Mouse (Mus musculus) embryonic stem cell, embryonic (primary cell): ENCODE data around the gene Cox6b2.

Experiments
- CTCF ChIA-PET, 4 experiments: fragments of 300-600 bp in 2 of 4; fragments of 350-600 bp in 2 of 4; sonication (Branson Sonifier 250); formaldehyde crosslinking; loops; one replicate each; lab custom pipeline; 2022; ENCODE audit warnings: inconsistent platforms in 2 of 4; lab: Charles Lee
- POLR2A ChIA-PET, 4 experiments: fragments of 300-600 bp in 2 of 4; fragments of 350-600 bp in 2 of 4; sonication (Branson Sonifier 250); formaldehyde crosslinking; loops; one replicate each; lab custom pipeline; 2022; ENCODE audit warnings: antibody characterized with exemption in 4 of 4, inconsistent platforms in 1 of 4; lab: Charles Lee

Gene Cox6b2

GRCm38 (mm10) chr7:4752821-4753570, at the start of gene Cox6b2:
Gene Cox6b2 (minus strand): TSS chr7:4753094.
- POLR2A ChIA-PET, result interaction anchor here (0.5 to 10.8 kb wide), 216 partner anchors 8 to 1610 kb away, joined by 3 to 419 read pairs (median 6); partner anchors contain the start of genes Rpl28 (in 4 of the 4), Tmem238 (in 4 of the 4), Hspbp1 (in 3 of the 4) and Isoc2a (in 3 of the 4)
- CTCF ChIA-PET, result interaction anchor here in 3 of 4 experiments (0.5 to 2.4 kb wide), 21 partner anchors 13 to 245 kb away, joined by 3 to 15 read pairs (median 4); partner anchors contain the start of genes Hspbp1 (in 1 of the 3), Kmt5c (in 1 of the 3), Rpl28 (in 1 of the 3) and Sbk2 (in 1 of the 3)

- POLR2A ChIA-PET, result interaction anchor here (0.6 to 25.1 kb wide), 28 partner anchors 3 to 270 kb away, joined by 3 to 989 read pairs (median 4); partner anchors contain the start of genes Rpl28 (in 3 of the 4), Ube2s (in 3 of the 4), Cox6b2 (in 2 of the 4) and Tmem238 (in 2 of the 4)
- CTCF ChIA-PET, result interaction anchor here in 1 of 4 experiments (0.6 kb wide), 1 partner anchor 287 kb away, joined by 4 read pairs; no protein-coding TSS in a partner anchor
Observed at GRCm38 (mm10) chr7:4802247-4802646, 49.4 kb upstream of the Cox6b2 start.

GRCm38 (mm10) chr7:4795767-4796433, 43.0 kb upstream of the Cox6b2 start:
- POLR2A ChIA-PET, result interaction anchor here (0.5 to 25.1 kb wide), 82 partner anchors 8 to 1151 kb away, joined by 3 to 989 read pairs (median 5); partner anchors contain the start of genes Ube2s (in 4 of the 4), Cox6b2 (in 3 of the 4), Hspbp1 (in 3 of the 4) and Il11 (in 2 of the 4)
- CTCF ChIA-PET, result interaction anchor here (0.6 to 2.0 kb wide), 15 partner anchors 11 to 230 kb away, joined by 3 to 10 read pairs (median 3); partner anchors contain the start of gene Kmt5c (in 1 of the 4)

GRCm38 (mm10) chr7:4794631-4795168, 41.8 kb upstream of the Cox6b2 start:
- ChIA-PET CTCF (interaction anchor here in 2 of 4 experiments (0.5 to 2.0 kb wide), 5 partner anchors 12 to 72 kb away, joined by 3 to 10 read pairs (median 4); partner anchors contain the start of genes Cox6b2 (in 1 of the 2) and Kmt5c (in 1 of the 2)), POLR2A (interaction anchor here (0.6 to 25.1 kb wide), 61 partner anchors 10 to 316 kb away, joined by 3 to 989 read pairs (median 4); partner anchors contain the start of genes Cox6b2 (in 4 of the 4), Kmt5c (in 3 of the 4), Ube2s (in 3 of the 4) and Hspbp1 (in 2 of the 4))

- CTCF ChIA-PET, result interaction anchor here in 2 of 4 experiments (0.6 to 1.4 kb wide), 6 partner anchors 13 to 284 kb away, joined by 3 to 5 read pairs (median 4); partner anchors contain the start of gene Cox6b2 (in 1 of the 2)
- POLR2A ChIA-PET, result interaction anchor here (0.5 to 25.1 kb wide), 79 partner anchors 10 to 322 kb away, joined by 3 to 989 read pairs (median 9); partner anchors contain the start of genes Cox6b2 (in 4 of the 4), Kmt5c (in 3 of the 4), Ube2s (in 3 of the 4) and Hspbp1 (in 2 of the 4)
Observed at GRCm38 (mm10) chr7:4793674-4794073, 40.8 kb upstream of the Cox6b2 start.

GRCm38 (mm10) chr7:4793248-4793647, 40.4 kb upstream of the Cox6b2 start:
- POLR2A ChIA-PET, result interaction anchor here (0.5 to 25.1 kb wide), 238 partner anchors 10 to 1569 kb away, joined by 3 to 989 read pairs (median 5); partner anchors contain the start of genes Cox6b2 (in 4 of the 4), Fam71e2 (in 4 of the 4), Tmem190 (in 4 of the 4) and Ube2s (in 4 of the 4)
- CTCF ChIA-PET, result interaction anchor here in 3 of 4 experiments (0.5 to 1.3 kb wide), 17 partner anchors 13 to 1532 kb away, joined by 3 to 8 read pairs (median 3); partner anchors contain the start of genes Cnot3 (in 1 of the 3), Cox6b2 (in 1 of the 3) and Kmt5c (in 1 of the 3)

GRCm38 (mm10) chr7:4792278-4793212, 39.7 kb upstream of the Cox6b2 start, which contains the start of gene Rpl28:
Gene Rpl28 (plus strand): TSS chr7:4792874.
- ChIA-PET CTCF (interaction anchor here (0.5 to 1.3 kb wide), 21 partner anchors 14 to 1531 kb away, joined by 3 to 8 read pairs (median 3); partner anchors contain the start of genes Cnot3 (in 1 of the 4), Cox6b2 (in 1 of the 4) and Kmt5c (in 1 of the 4)), POLR2A (interaction anchor here (0.5 to 25.1 kb wide), 265 partner anchors 9 to 1570 kb away, joined by 3 to 989 read pairs (median 5); partner anchors contain the start of genes Cox6b2 (in 4 of the 4), Fam71e2 (in 4 of the 4), Tmem190 (in 4 of the 4) and Ube2s (in 4 of the 4))

GRCm38 (mm10) chr7:4789436-4789935, 36.6 kb upstream of the Cox6b2 start, which contains the start of gene Tmem238:
Gene Tmem238 (minus strand): TSS chr7:4789656.
- ChIA-PET CTCF (interaction anchor here (0.7 to 1.6 kb wide), 7 partner anchors 12 to 244 kb away, joined by 3 to 6 read pairs (median 3); partner anchors contain the start of gene Syt5 (in 1 of the 4)), POLR2A (interaction anchor here (0.6 to 25.1 kb wide), 98 partner anchors 8 to 1499 kb away, joined by 3 to 989 read pairs (median 5); partner anchors contain the start of genes Cox6b2 (in 4 of the 4), Hspbp1 (in 3 of the 4), Isoc2a (in 3 of the 4) and Kmt5c (in 3 of the 4))

- ChIA-PET CTCF (interaction anchor here (0.5 to 1.6 kb wide), 8 partner anchors 12 to 241 kb away, joined by 3 to 6 read pairs (median 3); partner anchors contain the start of gene Syt5 (in 1 of the 4)), POLR2A (interaction anchor here (0.5 to 25.1 kb wide), 112 partner anchors 7 to 1572 kb away, joined by 3 to 989 read pairs (median 5); partner anchors contain the start of genes Cox6b2 (in 4 of the 4), Hspbp1 (in 3 of the 4), Isoc2a (in 3 of the 4) and Kmt5c (in 3 of the 4))
Observed at GRCm38 (mm10) chr7:4788499-4789435, 35.9 kb upstream of the Cox6b2 start.

- CTCF ChIA-PET, result interaction anchor here in 3 of 4 experiments (0.6 to 1.4 kb wide), 5 partner anchors 23 to 128 kb away, joined by 3 to 6 read pairs (median 3); partner anchors contain the start of genes Cox6b2 (in 1 of the 3) and Hspbp1 (in 1 of the 3)
- POLR2A ChIA-PET, result interaction anchor here (0.6 to 9.8 kb wide), 28 partner anchors 9 to 285 kb away, joined by 3 to 132 read pairs (median 4); partner anchors contain the start of genes Rpl28 (in 4 of the 4), Cox6b2 (in 3 of the 4), Ube2s (in 3 of the 4) and Kmt5c (in 2 of the 4)
Observed at GRCm38 (mm10) chr7:4783667-4784268, 30.9 kb upstream of the Cox6b2 start.

GRCm38 (mm10) chr7:4782759-4783158, 29.9 kb upstream of the Cox6b2 start, which contains the start of the genes Il11 and Tmem190:
Gene Il11 (minus strand): TSS chr7:4782859.
Gene Tmem190 (plus strand): TSS chr7:4782937.
- POLR2A ChIA-PET, result interaction anchor here (0.5 to 9.8 kb wide), 17 partner anchors 10 to 251 kb away, joined by 3 to 132 read pairs (median 6); partner anchors contain the start of genes Rpl28 (in 4 of the 4), Cox6b2 (in 2 of the 4) and Ube2s (in 2 of the 4)
- CTCF ChIA-PET, result interaction anchor here in 3 of 4 experiments (0.6 to 1.4 kb wide), 3 partner anchors 24 to 255 kb away, joined by 3 to 4 read pairs (median 3); no protein-coding TSS in a partner anchor

GRCm38 (mm10) chr7:4782130-4782529, 29.2 kb upstream of the Cox6b2 start:
- ChIA-PET CTCF (interaction anchor here in 2 of 4 experiments (0.6 to 1.5 kb wide), 3 partner anchors 77 to 254 kb away, joined by 3 to 4 read pairs (median 4); no protein-coding TSS in a partner anchor), POLR2A (interaction anchor here in 3 of 4 experiments (0.7 to 9.8 kb wide), 21 partner anchors 7 to 222 kb away, joined by 3 to 132 read pairs (median 8); partner anchors contain the start of genes Rpl28 (in 3 of the 3), Cox6b2 (in 2 of the 3), Ube2s (in 2 of the 3) and Kmt5c (in 1 of the 3))
